Mouse (Mus musculus) forebrain, postnatal 0 days (tissue): ENCODE measurements around the gene Slc7a5. TPM values are rescaled to one million over a fixed set of nuclear protein-coding genes. Genes with fewer than 3 reads are reported as not detected.
A peak's percentile ranks its signal among the peaks of the same experiment; 100 is the strongest.

Source experiments
- ATAC-seq: fragments of 200-750 bp; cut with Nextera tagmentation; 2 replicates; pipeline ENCODE4 v1.8.0; 2017; ENCODE audit warnings: mild to moderate bottlenecking, moderate library complexity
- DNase-seq: peaks from one replicate; pipeline ENCODE4 v3.0.0-alpha.2; 2015
- H3K27ac ChIP-seq: fragments of 300-500 bp; sonication (generic); 2 replicates; pipeline ENCODE4 v1.5.1; 2014; ENCODE audit warnings: low read depth, mild to moderate bottlenecking, antibody characterized with exemption, low read length, moderate library complexity, mixed read lengths
- H3K27me3 ChIP-seq: fragments of 300-500 bp; sonication (generic); 2 replicates; pipeline ENCODE4 v1.6.1; 2014; ENCODE audit warnings: mild to moderate bottlenecking, low read length, mixed read lengths; ENCODE audit not compliant: insufficient read depth
- H3K36me3 ChIP-seq: fragments of 300-500 bp; sonication (generic); 2 replicates; pipeline ENCODE4 v1.6.1; 2014; ENCODE audit warnings: mild to moderate bottlenecking, moderate library complexity; ENCODE audit not compliant: insufficient read depth
- H3K4me1 ChIP-seq: fragments of 300-500 bp; sonication (generic); 2 replicates; pipeline ENCODE4 v1.6.1; 2014; ENCODE audit warnings: antibody characterized with exemption; ENCODE audit not compliant: insufficient read depth
- H3K4me2 ChIP-seq: fragments of 300-500 bp; sonication (generic); 2 replicates; pipeline ENCODE4 v1.6.1; 2014; ENCODE audit warnings: low read depth, mild to moderate bottlenecking, moderate library complexity
- H3K4me3 ChIP-seq: fragments of 300-500 bp; sonication (generic); 2 replicates; pipeline ENCODE4 v1.5.1; 2014; ENCODE audit warnings: low read depth, low read length, mixed read lengths
- H3K9ac ChIP-seq: fragments of 300-500 bp; sonication (generic); 2 replicates; pipeline ENCODE4 v1.6.1; 2014; ENCODE audit warnings: mild to moderate bottlenecking
- H3K9me3 ChIP-seq: fragments of 300-500 bp; sonication (generic); 2 replicates; pipeline ENCODE4 v1.6.1; 2016; ENCODE audit warnings: low read length
- CTCF ChIP-seq: sonication (generic); IDR thresholded peaks from 2 replicates; pipeline ENCODE4 v1.5.1; 2016; ENCODE audit warnings: antibody characterized with exemption, control low read depth, low read depth
- WGBS: fragments of 180-500 bp; shearing (Covaris S2); extraction: QIAGEN DNeasy Blood & Tissue Kit; methylation state at CpG from one replicate; pipeline ENCODE4 v1.1.7; 2014; 5-methylcytosine and 5-hydroxymethylcytosine counted together
- polyA plus RNA-seq: library from polyadenylated mRNA; unstranded; fragments of >200 nt; fragmentation: Nextera tagmentation; extraction: Ambion mirVana; gene quantifications from 2 replicates; pipeline ENCODE4 v1.2.1, GENCODE M21; 2015
- total RNA-seq: library from RNA; depleted of rRNA; stranded (reverse); fragments of >200 nt; gene quantifications from 2 replicates; pipeline ENCODE4 v1.2.3, GENCODE M21; 2014

The Slc7a5 gene
- total and polyA plus RNA-seq, 2 experiments from 2014 or later = 67.9 to 99.4 TPM

DNA sequence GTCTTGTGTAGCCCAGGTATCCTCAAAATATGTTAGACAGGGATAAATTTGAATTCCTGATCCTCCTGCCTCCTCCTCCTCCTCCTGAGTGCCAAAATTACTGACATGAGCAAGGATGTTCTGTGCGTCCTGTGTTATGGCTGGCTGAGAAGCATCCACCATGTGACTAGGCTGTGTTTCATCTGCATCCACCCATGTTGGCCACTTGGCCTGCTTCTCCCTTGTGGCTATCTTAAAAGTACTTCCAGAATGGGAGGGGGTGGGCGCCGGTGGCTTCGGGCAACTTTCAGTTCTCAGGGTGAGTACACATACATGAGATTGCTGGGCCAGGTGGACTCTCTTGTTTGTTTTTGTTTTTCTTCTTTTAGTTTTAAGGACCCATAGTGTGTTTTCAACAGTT is 11.7 kb upstream of the Slc7a5 start:
- H3K4me3 ChIP-seq = no peak overlapping the region
- DNase-seq (no peak), ATAC-seq (no peak)
- no peak overlapping the region for H3K9ac ChIP-seq
- no peak overlapping the region for H3K27ac ChIP-seq
- no peaks in the 10 kb centered on the region for H3K27me3 ChIP-seq
- H3K4me1 ChIP-seq = no peaks in the 10 kb centered on the region
- WGBS = 73% methylated on average over 4 of the region's 4 CpGs
- H3K4me2 ChIP-seq = no peak overlapping the region
- no peaks in the 10 kb centered on the region for H3K9me3 ChIP-seq
- H3K36me3 ChIP-seq = no peaks in the 10 kb centered on the region
- no peak for TF ChIP-seq CTCF

DNA sequence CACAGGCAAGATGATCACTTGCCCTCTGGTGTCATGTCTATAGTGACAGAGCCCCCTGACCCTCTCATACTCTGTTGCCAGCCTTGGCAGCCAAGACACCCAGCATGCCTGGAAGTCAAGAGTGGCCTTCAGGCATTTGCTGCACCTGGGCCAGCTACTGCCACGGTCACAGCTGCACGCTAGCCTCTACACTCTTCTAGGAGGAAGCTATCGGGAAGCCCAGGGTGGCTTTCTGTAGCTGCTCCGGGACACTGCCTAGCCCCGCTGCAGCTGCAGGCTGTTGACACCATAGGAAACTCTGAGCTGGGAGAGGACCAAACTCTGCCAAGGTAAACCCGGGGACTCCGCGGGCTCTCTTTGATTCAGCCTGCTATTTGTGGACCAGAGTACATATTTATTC is 5.9 kb upstream of the Slc7a5 start:
- DNase-seq (no peak), ATAC-seq (no peak)
- H3K27me3 ChIP-seq = no peaks in the 10 kb centered on the region
- H3K4me3 ChIP-seq = no peak overlapping the region
- no peaks in the 10 kb centered on the region for H3K4me1 ChIP-seq
- TF ChIP-seq CTCF = no peak
- H3K9ac ChIP-seq = no peak overlapping the region
- H3K27ac ChIP-seq = no peak overlapping the region
- no peaks in the 10 kb centered on the region for H3K9me3 ChIP-seq
- WGBS = 83% methylated on average over 8 of the region's 8 CpGs
- H3K4me2 ChIP-seq = no peak overlapping the region
- H3K36me3 ChIP-seq = no peaks in the 10 kb centered on the region

DNA sequence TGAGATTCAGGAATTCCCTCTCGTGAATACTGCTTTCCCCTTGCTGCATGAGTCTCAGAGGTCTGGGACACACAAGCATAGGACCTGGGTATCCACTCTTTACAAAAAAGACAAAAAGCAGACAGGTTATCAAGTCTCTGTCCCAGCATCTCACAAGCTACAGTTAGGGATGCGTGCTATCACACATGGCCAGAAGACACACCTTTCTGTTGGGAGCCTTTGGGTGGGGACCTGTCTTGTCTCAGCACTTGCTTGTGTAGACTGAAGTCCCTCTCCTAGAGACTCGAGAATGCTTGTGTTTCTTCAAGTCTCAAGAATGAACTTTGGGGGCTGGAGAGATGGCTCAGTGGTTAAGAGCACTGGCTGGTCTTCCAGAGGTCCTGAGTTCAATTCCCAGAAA is 5.3 kb upstream of the Slc7a5 start:
- H3K36me3 ChIP-seq = no peaks in the 10 kb centered on the region
- H3K27ac ChIP-seq = no peak overlapping the region
- TF ChIP-seq CTCF = no peak
- H3K9me3 ChIP-seq = no peaks in the 10 kb centered on the region
- no peak overlapping the region for H3K4me3 ChIP-seq
- H3K9ac ChIP-seq = no peak overlapping the region
- H3K4me2 ChIP-seq = no peak overlapping the region
- ATAC-seq (no peak), DNase-seq (no peak)
- H3K4me1 ChIP-seq = peaks cover 5% of the 10 kb centered on the region; the same call in 1 of the 2 replicates
- WGBS = 63% methylated on average over 3 of the region's 3 CpGs
- no peaks in the 10 kb centered on the region for H3K27me3 ChIP-seq

DNA sequence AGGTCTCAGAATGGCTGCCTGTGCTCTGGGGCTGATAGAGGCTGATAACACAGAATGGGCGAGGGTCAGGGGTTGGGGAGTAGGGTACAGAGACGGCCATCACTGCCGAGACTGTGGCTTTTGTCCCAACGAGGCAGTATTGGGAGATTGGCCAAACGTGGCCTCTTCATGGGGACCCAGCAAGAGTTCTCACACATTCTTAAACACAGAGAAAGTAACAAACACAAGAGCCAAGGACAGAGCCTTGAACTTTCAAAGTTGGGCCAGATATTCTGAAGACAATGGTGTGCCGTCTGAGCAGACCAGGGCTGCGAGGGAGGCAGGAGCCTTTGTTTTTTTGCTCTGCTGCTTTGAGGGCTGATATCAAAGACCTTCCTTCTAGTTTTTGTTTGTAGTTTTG is 4.5 kb upstream of the Slc7a5 start:
- DNase-seq (no peak), ATAC-seq (no peak)
- H3K9ac ChIP-seq = no peak overlapping the region
- H3K27ac ChIP-seq = peak overlapping the region; percentile 1; the same call in 1 of the 2 replicates
- TF ChIP-seq CTCF = no peak
- no peak overlapping the region for H3K4me3 ChIP-seq
- H3K9me3 ChIP-seq = no peaks in the 10 kb centered on the region
- H3K4me2 ChIP-seq = no peak overlapping the region
- no peaks in the 10 kb centered on the region for H3K27me3 ChIP-seq
- peaks cover 5% of the 10 kb centered on the region; the same call in 1 of the 2 replicates for H3K4me1 ChIP-seq
- 50% methylated on average over 7 of the region's 7 CpGs for WGBS
- no peaks in the 10 kb centered on the region for H3K36me3 ChIP-seq

DNA sequence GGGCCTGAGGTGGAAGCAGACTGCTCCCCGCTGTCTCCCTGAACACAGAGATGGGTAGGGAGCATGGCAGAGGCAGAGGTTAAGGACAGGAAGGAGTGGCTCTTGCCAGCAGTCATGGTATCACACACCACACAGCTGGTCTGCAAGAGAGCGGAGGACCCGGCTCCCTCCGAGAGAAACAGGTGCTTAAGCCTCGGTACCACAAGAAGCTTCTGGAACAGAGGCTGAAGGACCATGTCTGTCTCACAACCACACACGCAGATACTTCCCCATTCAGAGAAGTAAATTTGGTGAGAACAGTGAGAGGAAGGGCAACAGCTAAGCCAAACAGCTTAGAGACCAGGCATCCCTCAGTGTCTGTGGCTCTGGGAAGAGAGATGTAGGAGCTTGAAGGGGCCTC is 3.9 kb upstream of the Slc7a5 start:
- Histone ChIP-seq H3K4me1 (peaks cover 5% of the 10 kb centered on the region; the same call in 1 of the 2 replicates), H3K27me3 (no peaks in the 10 kb centered on the region), H3K9me3 (no peaks in the 10 kb centered on the region), H3K9ac (no peak overlapping the region), H3K4me2 (no peak overlapping the region), H3K36me3 (no peaks in the 10 kb centered on the region), H3K4me3 (no peak overlapping the region), H3K27ac (peak overlapping the region; percentile 1; the same call in 1 of the 2 replicates)
- 88% methylated on average over 6 of the region's 6 CpGs for WGBS
- no peak for ATAC-seq
- no peak for DNase-seq
- no peak for TF ChIP-seq CTCF

DNA sequence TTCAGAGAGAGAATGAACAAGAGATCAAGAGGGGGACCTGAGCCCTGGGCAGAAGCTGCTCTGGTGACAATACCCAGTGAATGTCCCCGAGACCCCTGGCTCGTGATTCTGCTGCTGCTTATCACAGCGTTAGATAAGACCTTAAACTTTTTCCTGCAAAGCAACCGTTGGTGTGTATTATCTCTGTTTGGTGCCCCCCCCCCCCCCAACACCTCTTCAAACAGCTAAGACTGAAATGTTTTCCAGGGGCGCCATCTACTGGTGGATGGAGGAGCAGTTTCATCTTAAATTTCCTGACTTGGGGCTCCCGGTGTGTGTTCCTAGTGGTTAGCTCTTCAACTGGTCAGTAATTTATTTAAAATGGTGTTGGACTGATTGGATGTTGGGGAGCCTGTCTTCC is 2.2 kb upstream of the Slc7a5 start:
- H3K4me3 ChIP-seq = no peak overlapping the region
- DNase-seq (peak; percentile 87), ATAC-seq (no peak)
- no peaks in the 10 kb centered on the region for H3K27me3 ChIP-seq
- H3K9ac ChIP-seq = no peak overlapping the region
- 5% methylated on average over 6 of the region's 6 CpGs for WGBS
- H3K9me3 ChIP-seq = no peaks in the 10 kb centered on the region
- peak; percentile 86 for TF ChIP-seq CTCF
- H3K27ac ChIP-seq = no peak overlapping the region
- no peaks in the 10 kb centered on the region for H3K36me3 ChIP-seq
- no peak overlapping the region for H3K4me2 ChIP-seq
- H3K4me1 ChIP-seq = peaks cover 14% of the 10 kb centered on the region

DNA sequence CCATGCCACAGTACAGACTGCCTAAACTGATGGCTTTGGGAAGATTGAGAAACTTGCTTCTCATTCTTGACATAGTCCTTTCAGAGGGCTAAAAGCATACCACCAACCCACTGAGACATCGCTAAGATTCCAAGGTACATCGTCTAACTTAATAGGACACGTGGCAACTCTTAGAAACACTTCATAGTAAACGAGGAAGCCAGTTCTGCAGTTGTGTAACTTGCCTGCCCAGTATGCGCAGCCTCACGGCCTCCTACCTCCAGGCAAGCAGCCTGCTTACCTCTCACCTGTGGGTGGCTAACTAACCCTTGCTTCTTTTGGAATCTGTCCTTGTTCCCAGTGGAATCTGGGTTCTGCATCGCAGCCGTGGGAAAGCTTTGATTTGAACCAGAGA is 1.7 kb upstream of the Slc7a5 start:
- Histone ChIP-seq H3K4me1 (peaks cover 14% of the 10 kb centered on the region), H3K4me3 (no peak overlapping the region), H3K27me3 (no peaks in the 10 kb centered on the region), H3K9me3 (no peaks in the 10 kb centered on the region), H3K4me2 (no peak overlapping the region), H3K36me3 (no peaks in the 10 kb centered on the region), H3K9ac (no peak overlapping the region), H3K27ac (no peak overlapping the region)
- ATAC-seq (no peak), DNase-seq (no peak)
- 76% methylated on average over 8 of the region's 8 CpGs for WGBS
- no peak for TF ChIP-seq CTCF
